Mouse (Mus musculus): ENCODE data around the gene Golph3.

DNA sequence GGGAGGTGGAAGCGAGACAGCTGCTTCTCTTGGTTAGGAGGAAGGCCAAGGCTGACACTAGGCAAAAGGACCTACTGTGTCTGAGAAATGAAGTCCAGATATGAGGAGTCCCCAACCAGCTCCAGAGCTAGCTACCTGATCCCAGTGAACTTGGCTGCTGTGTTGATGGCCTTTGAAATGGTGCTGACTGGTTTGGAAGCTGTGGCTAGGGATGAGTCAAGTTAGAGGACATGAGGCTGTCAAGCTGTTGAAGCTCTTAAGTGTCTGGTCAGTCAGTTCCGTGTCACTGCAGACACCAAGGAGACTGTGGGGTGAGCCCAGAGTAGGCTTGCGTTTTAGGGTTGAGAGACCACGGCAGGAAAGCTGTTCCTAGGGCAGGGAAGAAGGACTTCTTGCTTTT lies 13.1 kb downstream of the Golph3 start:
- TF ChIP-seq CTCF (conservative IDR thresholded peaks at IDR 0.05; ENCODE audit: low read length) (no peak), POU5F1 (IDR thresholded peaks at IDR 0.05; ENCODE audit: borderline replicate concordance, low read length) (no peak), NANOG (IDR thresholded peaks at IDR 0.05; ENCODE audit: borderline replicate concordance, low read length) (no peak)
